Mouse (Mus musculus) neutrophil, adult 5-6 weeks (primary cell): Measurements from ENCODE around the gene Olfr314. TPM values are rescaled to one million over a fixed set of nuclear protein-coding genes. Genes with fewer than 3 reads are reported as not detected.
A peak's percentile ranks its signal among the peaks of the same experiment; 100 is the strongest.
"Not testable (repeated sequence)": the region's sequence is repeated elsewhere in the genome, so short reads cannot be mapped to it uniquely, and the experiment has no call there.

Experiments
- ATAC-seq: fragments of 151-379, 151-347 bp; 2 replicates; pipeline ENCODE4 v1.8.0; 2017; ENCODE audit warnings: mild to moderate bottlenecking, moderate TSS enrichment; ENCODE audit not compliant: insufficient number of reproducible peaks, poor library complexity, low FRiP score, severe bottlenecking; ENCODE audit errors: extremely low read depth
- total RNA-seq: library from RNA; stranded (forward); fragments of 200-1000 nt; gene quantifications from 2 replicates; pipeline ENCODE4 v1.2.3, GENCODE M21; 2017

The Olfr314 gene
- total RNA-seq: not detected in 2 replicates

- ATAC-seq: no peak
Observed at GRCm38 (mm10) chr11:58782480-58783089, at the start of gene Olfr314. TSS of gene Olfr314 (plus strand) at chr11:58782952.

GRCm38 (mm10) chr11:58733372-58733771, 49.4 kb upstream of the Olfr314 start:
- ATAC-seq: no peak

GRCm38 (mm10) chr11:58738792-58739262, 43.9 kb upstream of the Olfr314 start, which contains the start of gene Olfr317:
TSS of gene Olfr317 (minus strand) at chr11:58739212.
- no peak for ATAC-seq

- not testable (repeated sequence) for ATAC-seq
Observed at GRCm38 (mm10) chr11:58751096-58751495, 31.7 kb upstream of the Olfr314 start.

GRCm38 (mm10) chr11:58752434-58752833, 30.3 kb upstream of the Olfr314 start, which contains the start of gene Olfr316:
TSS of gene Olfr316 (plus strand) at chr11:58752734.
- no peak for ATAC-seq

GRCm38 (mm10) chr11:58772888-58773287, 9.9 kb upstream of the Olfr314 start, which contains the start of gene Olfr315:
TSS of gene Olfr315 (plus strand) at chr11:58773188.
- no peak for ATAC-seq

GRCm38 (mm10) chr11:58784182-58784581, 1.4 kb downstream of the Olfr314 start:
- no peak for ATAC-seq

GRCm38 (mm10) chr11:58787651-58788050, 4.9 kb downstream of the Olfr314 start:
- ATAC-seq: no peak

GRCm38 (mm10) chr11:58788346-58788745, 5.6 kb downstream of the Olfr314 start:
- no peak for ATAC-seq

- ATAC-seq: peak; percentile 40; the same call in 1 of the 2 replicates
Observed at GRCm38 (mm10) chr11:58789532-58789931, 6.8 kb downstream of the Olfr314 start.

- peak; percentile 73 for ATAC-seq
Observed at GRCm38 (mm10) chr11:58790053-58790452, 7.3 kb downstream of the Olfr314 start.

- ATAC-seq: no peak
Observed at GRCm38 (mm10) chr11:58790646-58791045, 7.9 kb downstream of the Olfr314 start.

GRCm38 (mm10) chr11:58795856-58796255, 13.1 kb downstream of the Olfr314 start:
- no peak for ATAC-seq

- ATAC-seq: no peak
Observed at GRCm38 (mm10) chr11:58796850-58797249, 14.1 kb downstream of the Olfr314 start.

GRCm38 (mm10) chr11:58799747-58800146, 17.0 kb downstream of the Olfr314 start:
- ATAC-seq: no peak

GRCm38 (mm10) chr11:58801558-58802228, 18.9 kb downstream of the Olfr314 start, which contains the start of gene Fam183b:
TSS of gene Fam183b (minus strand) at chr11:58801960.
- no peak for ATAC-seq

- no peak for ATAC-seq
Observed at GRCm38 (mm10) chr11:58803871-58804270, 21.1 kb downstream of the Olfr314 start.

GRCm38 (mm10) chr11:58804393-58804792, 21.6 kb downstream of the Olfr314 start:
- no peak for ATAC-seq

GRCm38 (mm10) chr11:58812001-58812400, 29.2 kb downstream of the Olfr314 start:
- ATAC-seq: no peak

- ATAC-seq: not testable (repeated sequence)
Observed at GRCm38 (mm10) chr11:58814700-58815099, 31.9 kb downstream of the Olfr314 start, which contains the start of gene Olfr313. TSS of gene Olfr313 (plus strand) at chr11:58815000.
